Mouse (Mus musculus) T-helper 2 cell (primary cell): ENCODE measurements at regions not wholly inside any gene's neighbourhood (a gene's known extent, or its start where the extent isn't known, plus 50 kb on each side); places are given as distances from the start of the nearest gene placed in this dataset.

Source experiments
- in situ Hi-C: fragments of 300-600 bp; cut with MboI, MseI; formaldehyde crosslinking; loops from one replicate; pipeline ENCODE4 v1.15.1; 2025; ENCODE audit warnings: high pct_unique_total_duplicates

GRCm38 (mm10) chr3:34469946-34470345 is 180.3 kb upstream of the Sox2 start:
- in situ Hi-C loops: no loop called here

DNA sequence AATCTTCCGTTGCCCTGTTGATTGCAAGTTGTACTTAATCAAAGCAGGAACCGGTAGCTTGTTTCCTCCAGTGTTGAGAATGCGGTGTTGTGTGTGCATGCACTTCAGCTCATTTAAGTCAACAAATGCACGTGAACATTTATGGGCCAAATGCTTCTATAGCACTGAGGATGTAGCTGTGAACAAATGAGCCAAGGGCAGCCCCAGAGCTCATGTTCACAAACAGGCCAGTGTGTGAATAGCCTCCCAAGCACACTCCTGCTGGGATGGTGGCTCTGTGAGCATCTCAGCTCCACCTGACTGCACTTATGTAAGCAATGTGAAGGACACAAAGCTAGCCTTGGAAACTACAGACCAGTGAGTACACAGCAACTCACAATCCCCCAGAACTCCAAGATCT is 183.9 kb upstream of the Sox2 start:
- in situ Hi-C loops: no loop called here

- in situ Hi-C loops: no loop called here
Measured at GRCm38 (mm10) chr3:34465040-34465831, 185.0 kb upstream of the Sox2 start.

DNA sequence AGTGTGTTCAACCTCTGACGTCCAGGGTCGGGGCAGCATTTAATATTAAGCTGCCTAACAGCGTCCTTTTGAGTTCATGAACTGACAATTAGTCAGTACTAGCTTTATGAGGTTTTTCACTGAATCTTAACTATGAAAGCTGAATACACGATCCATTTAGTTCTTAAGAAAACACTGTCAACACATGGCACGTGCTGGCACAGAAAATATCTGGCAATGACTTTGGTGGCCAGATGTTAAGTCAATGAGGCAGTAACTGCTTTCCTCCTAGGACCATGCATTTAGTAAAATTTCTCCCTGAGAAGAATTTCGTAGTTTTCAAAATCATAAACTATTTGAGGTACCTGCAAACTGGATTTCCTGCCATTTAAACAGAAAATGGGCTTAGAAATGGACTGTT is 191.4 kb upstream of the Sox2 start:
- in situ Hi-C loops: no loop called here

GRCm38 (mm10) chr3:34457821-34458220 is 192.4 kb upstream of the Sox2 start:
- in situ Hi-C loops: no loop called here

DNA sequence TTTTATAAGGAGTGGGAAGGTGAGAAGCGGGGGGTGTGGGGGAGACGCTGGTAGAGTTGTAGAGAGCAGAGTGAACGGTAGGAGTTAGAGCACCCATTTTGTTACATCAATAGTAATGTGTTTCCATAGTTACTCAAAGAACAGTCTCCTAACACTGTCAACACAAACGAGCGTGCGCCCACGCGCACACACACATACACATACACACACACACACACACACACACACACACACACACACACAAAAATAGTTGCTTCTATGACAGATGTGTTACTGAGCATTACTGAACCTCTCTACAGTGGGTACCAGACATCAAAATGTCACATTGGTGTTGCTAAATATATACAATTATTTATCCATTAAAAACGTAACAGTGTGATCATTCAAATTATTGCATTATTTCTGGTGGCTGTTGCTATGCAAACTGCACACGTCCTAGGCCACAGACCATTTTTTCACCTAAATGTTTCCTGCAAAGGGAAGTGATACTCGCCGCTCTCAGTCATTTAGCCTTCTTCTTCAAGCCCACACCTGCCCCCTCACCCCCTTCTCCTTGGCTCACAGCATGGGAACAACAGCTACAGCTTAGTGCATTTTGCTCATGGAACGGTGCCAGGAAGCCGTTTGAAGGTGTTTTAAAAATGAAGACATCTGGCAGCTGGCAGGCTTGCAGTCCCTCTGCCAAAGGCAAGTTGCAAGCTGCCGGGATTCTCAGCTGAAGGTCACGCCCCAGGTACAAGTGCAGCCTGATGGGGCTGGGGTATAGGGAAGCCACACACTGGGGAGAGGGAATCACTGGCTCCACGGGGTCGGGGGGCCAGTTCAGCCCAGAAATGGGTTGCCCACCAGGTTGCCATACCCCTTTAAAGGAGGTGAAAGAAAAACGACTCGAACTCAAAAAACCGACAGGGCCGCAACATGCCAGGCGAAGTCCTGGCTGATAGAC is 193.4 kb upstream of the Sox2 start:
- in situ Hi-C loops: no loop called here

GRCm38 (mm10) chr3:34454026-34454624 is 196.1 kb upstream of the Sox2 start:
- in situ Hi-C loops: no loop called here

GRCm38 (mm10) chr3:34445354-34445753 is 204.9 kb upstream of the Sox2 start:
- in situ Hi-C loops: no loop called here

DNA sequence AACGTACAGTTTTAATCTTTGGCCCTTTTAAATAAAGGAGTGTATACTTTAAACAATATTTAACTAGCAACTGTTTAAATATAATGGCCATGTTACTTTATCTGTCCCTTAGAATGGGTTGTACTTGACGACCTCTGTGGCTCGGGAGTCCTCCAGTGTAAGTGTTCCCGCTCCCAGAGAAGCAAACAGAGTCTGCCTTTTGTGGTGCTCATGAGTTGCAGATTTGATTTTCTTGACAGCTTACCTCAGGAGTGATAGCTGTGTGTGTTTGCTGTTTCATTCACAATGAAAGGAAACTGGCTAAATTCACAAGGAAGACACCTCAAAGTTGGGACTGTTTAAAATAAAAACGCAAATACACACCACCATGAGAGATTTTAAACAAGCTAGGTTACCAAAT is 205.4 kb upstream of the Sox2 start:
- in situ Hi-C loops: no loop called here

DNA sequence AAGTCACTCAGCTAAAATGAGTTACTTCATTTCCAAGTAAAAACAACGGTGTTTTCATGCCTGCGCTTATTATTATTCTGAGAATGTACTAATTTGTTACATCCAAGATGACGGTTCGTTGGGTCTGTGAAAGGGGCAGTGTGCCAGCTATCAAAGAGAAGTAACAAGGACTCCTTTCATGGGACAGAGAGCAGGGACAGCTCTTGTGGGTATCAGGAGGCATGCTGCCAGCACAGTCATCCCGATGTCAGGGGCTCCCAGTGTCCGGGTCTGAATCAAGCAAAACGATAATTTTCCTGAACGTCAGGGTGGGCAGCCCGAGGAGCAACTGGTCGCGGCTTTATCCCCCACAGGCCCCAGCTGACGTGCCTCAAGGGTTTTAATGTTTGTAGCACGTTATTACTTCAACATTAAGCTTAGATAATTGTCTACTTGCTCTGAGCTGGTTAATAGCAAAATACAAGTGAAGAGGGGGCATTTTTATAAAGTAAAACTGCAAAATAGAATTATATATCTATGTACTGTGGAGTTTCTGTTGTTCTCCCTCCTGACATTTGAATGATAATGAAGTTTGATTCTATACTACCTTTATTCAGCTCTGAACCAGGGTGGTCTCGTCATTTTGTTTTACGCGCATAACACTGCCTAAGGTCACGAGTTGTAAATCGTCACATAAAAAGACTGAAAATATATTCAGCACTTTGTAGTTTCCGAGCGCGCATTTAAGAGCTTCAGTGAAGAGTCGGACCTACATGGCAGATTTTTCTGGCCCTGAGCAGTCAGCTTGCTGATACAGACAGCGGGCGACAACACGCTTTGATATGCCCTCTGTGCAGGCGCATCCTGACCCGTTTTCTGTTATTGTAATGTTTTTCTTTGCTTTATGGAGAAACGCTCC is 206.2 kb upstream of the Sox2 start:
- in situ Hi-C loops: no loop called here

- in situ Hi-C loops: no loop called here
Measured at GRCm38 (mm10) chr3:34443307-34443706, 206.9 kb upstream of the Sox2 start.

DNA sequence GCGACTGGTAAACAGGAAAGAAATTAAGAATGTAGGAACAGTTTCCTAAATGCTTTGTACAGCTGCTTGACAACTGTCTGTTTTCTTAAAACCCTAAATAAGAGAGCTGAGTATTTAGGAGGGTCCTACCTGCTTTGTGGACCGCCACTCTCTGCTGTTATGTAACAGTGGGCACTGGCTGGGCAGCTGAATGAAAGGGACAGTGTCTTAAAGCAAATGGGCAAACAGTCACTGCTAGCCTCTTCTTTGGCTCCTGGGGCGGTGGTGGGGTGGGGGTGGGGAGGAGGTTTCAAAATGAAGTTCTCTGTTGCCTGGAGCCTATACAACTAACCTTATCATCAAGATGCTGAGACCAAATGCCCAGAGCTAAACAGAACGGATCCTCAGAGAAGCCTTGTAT is 208.4 kb upstream of the Sox2 start:
- in situ Hi-C loops: no loop called here

GRCm38 (mm10) chr3:34441266-34441665 is 208.9 kb upstream of the Sox2 start:
- in situ Hi-C loops: no loop called here

DNA sequence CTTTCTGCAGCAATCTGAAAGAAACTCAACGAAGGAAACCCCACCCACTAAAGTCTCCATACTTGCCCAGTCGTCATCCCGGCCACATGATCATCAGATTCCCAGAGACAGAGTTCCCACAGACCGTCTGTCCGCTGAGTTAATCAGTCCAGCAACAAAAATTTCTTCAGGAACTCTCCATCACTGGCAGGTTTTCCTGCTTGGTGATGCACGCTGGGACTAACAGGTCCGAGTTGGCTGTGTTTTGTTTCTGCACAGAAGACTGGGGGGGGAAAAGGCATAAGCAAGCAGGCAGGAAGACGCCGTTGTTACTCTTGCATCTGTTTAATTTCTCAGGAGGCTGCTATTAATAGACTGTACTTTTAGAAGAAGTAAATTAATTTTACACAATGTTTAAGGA is 215.3 kb upstream of the Sox2 start:
- in situ Hi-C loops: no loop called here

DNA sequence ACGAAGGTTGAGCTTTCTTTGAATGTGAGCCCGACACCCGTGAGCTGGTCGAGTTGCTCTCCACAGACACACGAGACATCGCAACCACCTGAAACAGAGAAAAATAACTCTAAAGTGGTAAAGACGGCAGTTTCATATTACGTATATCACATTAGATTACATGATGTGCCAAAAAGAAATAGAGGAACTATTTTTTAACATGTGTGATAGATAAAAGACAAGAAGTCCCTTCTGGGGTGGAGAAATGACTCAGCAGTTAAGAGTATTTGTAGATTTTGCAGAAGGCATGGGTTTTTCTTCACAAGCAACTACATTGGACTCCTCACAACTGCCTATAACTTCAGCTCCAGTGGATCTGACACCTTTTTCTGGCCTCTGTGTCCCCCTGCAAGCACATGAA is 222.2 kb upstream of the Sox2 start:
- in situ Hi-C loops: no loop called here

- in situ Hi-C loops: no loop called here
Measured at GRCm38 (mm10) chr3:34427495-34427894, 222.7 kb upstream of the Sox2 start.

- in situ Hi-C loops: no loop called here
Measured at GRCm38 (mm10) chr3:34426955-34427354, 223.2 kb upstream of the Sox2 start.

DNA sequence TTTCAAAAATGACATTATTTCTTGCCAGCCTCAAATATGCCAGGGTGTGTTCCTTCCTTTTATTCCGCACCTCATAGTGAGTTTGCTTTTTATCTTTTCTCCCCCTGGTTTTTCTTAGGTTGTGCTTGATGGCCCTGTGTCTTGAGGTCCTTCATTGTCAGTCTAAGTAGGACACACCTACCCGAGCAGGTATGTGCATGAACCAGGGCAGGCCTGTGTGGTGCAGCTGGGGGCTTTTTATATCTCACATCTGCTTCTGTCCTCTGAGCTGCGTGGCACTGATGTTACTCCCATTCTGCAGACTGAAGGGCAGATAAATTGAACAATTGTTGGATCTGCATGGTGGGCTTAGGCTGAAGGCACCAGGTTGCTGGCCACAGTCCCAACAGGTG is 238.3 kb upstream of the Sox2 start:
- in situ Hi-C loops: no loop called here

- in situ Hi-C loops: no loop called here
Measured at GRCm38 (mm10) chr3:34411142-34411914, 238.9 kb upstream of the Sox2 start.

- in situ Hi-C loops: no loop called here
Measured at GRCm38 (mm10) chr3:34403586-34403985, 246.6 kb upstream of the Sox2 start.

GRCm38 (mm10) chr3:34391275-34391674 is 258.9 kb upstream of the Sox2 start:
- in situ Hi-C loops: no loop called here
